ENCODE assay signal across 17 mouse cellular contexts in genomic region chr2:45800131-45800530, GRCm38 (mm10).
A peak's percentile ranks its signal among the peaks of the same experiment; 100 is the strongest.
DNase-seq lines count a peak whose midpoint lies in the region; ATAC-seq lines count a peak whose summit lies in the region.
"Had no signal": no experiment of that assay in that cellular context is flagged by ENCODE, and none has a peak within 500 bp of the region (broad histone marks: within the 10 kb centered on the region; RNA-seq: fewer than 3 reads in every experiment).

No protein-coding gene starts in this region.

- DNase-seq in frontal cortex, postnatal 25 days (ENCODE audit: low spot score in 2 of 2), result no peak
- peak; percentile 15 for DNase-seq in right cerebral cortex, adult 18-20 months
- no peak for DNase-seq in right cerebral cortex, postnatal 14 days
- peak; percentile 32 for DNase-seq in telencephalon, adult 2 months (ENCODE audit: low read depth, low spot score)
- no peak for DNase-seq in kidney, adult 8-10 months
- DNase-seq: adrenal gland, adult 2 months; adrenal gland, postnatal 10 days; adrenal gland, postnatal 25 days; cerebellum, adult 11-12 months; cerebellum, adult 2 months; cerebellum, adult 9-10 months; cerebellum, postnatal 10 days; cerebellum, postnatal 36 days; embryo, embryonic 11 days had no signal

- peak; percentile 96 for ATAC-seq in frontal cortex, adult (ENCODE audit: low TSS enrichment)
- ATAC-seq: forebrain, embryonic 14.5 days; forebrain, embryonic 16.5 days had no signal

Comparison
In these comparisons a context has a peak if more than half of its experiments do, and no peak if none do; other contexts are left out.
1. DNase-seq: peak in right cerebral cortex, adult 18-20 months (single experiment) and telencephalon, adult 2 months (single experiment); none in frontal cortex, postnatal 25 days (0 of 2), right cerebral cortex, postnatal 14 days (single experiment) and kidney, adult 8-10 months (0 of 2).